Mouse (Mus musculus) gastrocnemius, postnatal 14 days (tissue): ENCODE data around the gene Tmem214. TPM values are rescaled to one million over a fixed set of nuclear protein-coding genes. Genes with fewer than 3 reads are reported as not detected.

ENCODE experiments used
- DNase-seq: peaks from one replicate; pipeline ENCODE4 v3.0.0; 2021; ENCODE audit warnings: mixed read lengths
- intact Hi-C: fragments of 180-260 bp; cut with DNase I; formaldehyde crosslinking; loops from one replicate; pipeline ENCODE4 v1.15.1; 2025; ENCODE audit warnings: low total_unique reads
- total RNA-seq, 2 experiments: library from RNA; stranded (reverse); gene quantifications; 2 replicates each; pipeline ENCODE4 v1.2.3; 2021

Gene Tmem214
- total RNA-seq, 2 experiments from 2014 or later: 33.5 to 37.4 TPM

- no peak for DNase-seq
- intact Hi-C loops: loop anchor here (5.0 kb wide), 1 partner anchor 103 kb away; no protein-coding TSS in a partner anchor
Measured at GRCm38 (mm10) chr5:30909863-30910262, 42.1 kb downstream of the Tmem214 start.

GRCm38 (mm10) chr5:30910481-30910880 lies 42.7 kb downstream of the Tmem214 start:
- DNase-seq: no peak
- intact Hi-C loops: loop anchor here (5.0 kb wide), 1 partner anchor 103 kb away; no protein-coding TSS in a partner anchor

DNA sequence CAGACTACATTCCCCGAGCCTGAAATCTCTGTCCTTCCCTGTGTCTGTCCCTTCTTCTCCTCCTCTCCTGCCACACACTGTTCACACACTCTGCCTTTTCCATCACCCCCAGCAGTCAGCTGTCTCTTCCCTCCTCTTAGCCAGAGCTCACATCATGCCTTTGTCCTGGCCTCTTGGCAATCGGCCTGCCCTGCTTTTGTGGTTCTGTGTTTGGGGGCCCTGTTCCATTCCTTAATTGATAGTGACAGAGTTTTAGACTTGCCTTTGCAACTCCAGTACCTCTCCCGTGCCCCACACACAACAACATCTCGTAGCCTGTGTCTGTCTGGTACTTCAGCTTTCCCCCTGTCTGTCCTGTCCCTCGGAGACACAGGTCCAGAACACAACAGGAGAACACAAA lies 44.3 kb downstream of the Tmem214 start:
- intact Hi-C loops: loop anchor here (5.0 kb wide), 1 partner anchor 105 kb away; no protein-coding TSS in a partner anchor
- DNase-seq: no peak

- intact Hi-C loops: loop anchor here (5.0 kb wide), 1 partner anchor 106 kb away; no protein-coding TSS in a partner anchor
- DNase-seq: peak; percentile 87
Measured at GRCm38 (mm10) chr5:30913060-30913841, 45.4 kb downstream of the Tmem214 start, which contains the start of gene Emilin1. Gene Emilin1 (plus strand): TSS chr5:30913402.

GRCm38 (mm10) chr5:30914101-30914635 lies 46.4 kb downstream of the Tmem214 start:
- intact Hi-C loops: loop anchor here (5.0 kb wide), 1 partner anchor 107 kb away; no protein-coding TSS in a partner anchor

DNA sequence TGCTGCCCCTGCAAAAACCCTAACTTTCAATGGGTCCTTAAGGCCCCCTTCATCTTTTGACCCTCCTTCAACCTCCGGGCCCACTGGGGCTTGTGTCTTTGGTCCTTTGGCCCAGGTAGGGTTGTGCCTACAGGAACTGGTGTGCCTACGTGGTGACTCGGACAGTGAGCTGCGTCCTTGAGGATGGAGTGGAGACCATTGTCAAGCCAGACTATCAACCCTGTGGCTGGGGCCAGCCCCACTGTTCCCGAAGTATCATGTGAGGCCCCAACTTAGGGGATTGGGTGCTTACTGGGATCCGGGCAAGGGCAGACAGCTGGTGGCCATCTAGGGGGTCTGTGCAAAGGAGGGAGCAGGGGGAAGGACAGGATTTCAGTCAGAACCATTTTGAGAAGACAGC lies 47.0 kb downstream of the Tmem214 start:
- DNase-seq: no peak
- intact Hi-C loops: loop anchor here (5.0 kb wide), 2 partner anchors 38 to 108 kb away; no protein-coding TSS in a partner anchor

More at GRCm38 (mm10) chr5:30914101-30914635, 46.4 kb downstream of the Tmem214 start:
- DNase-seq: no peak

DNA sequence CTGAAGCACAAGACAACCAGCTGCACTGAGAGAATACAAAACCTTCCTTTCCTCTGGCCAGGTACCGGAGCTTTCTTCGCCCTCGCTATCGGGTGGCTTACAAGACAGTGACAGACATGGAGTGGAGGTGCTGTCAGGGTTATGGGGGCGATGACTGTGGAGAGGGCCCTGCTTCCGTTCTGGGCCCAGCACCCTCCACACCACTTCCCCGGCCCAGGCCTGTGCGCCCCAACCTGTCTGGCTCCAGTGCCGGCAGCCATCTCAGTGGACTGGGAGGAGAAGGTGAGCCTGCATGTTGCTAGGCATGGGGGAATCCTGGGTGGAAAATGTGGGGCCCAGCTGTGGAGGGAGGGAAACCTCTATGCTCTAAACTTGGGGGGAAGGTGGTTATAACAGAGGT lies 47.6 kb downstream of the Tmem214 start:
- intact Hi-C loops: loop anchor here (5.0 kb wide), 1 partner anchor 38 kb away; no protein-coding TSS in a partner anchor
- DNase-seq: no peak

GRCm38 (mm10) chr5:30915974-30916433 lies 48.2 kb downstream of the Tmem214 start:
- intact Hi-C loops: loop anchor here (5.0 kb wide), 1 partner anchor 39 kb away; no protein-coding TSS in a partner anchor
- peak; percentile 88 for DNase-seq

GRCm38 (mm10) chr5:30916841-30917240 lies 49.0 kb downstream of the Tmem214 start:
- no peak for DNase-seq
- intact Hi-C loops: loop anchor here (5.0 kb wide), 1 partner anchor 40 kb away; no protein-coding TSS in a partner anchor

DNA sequence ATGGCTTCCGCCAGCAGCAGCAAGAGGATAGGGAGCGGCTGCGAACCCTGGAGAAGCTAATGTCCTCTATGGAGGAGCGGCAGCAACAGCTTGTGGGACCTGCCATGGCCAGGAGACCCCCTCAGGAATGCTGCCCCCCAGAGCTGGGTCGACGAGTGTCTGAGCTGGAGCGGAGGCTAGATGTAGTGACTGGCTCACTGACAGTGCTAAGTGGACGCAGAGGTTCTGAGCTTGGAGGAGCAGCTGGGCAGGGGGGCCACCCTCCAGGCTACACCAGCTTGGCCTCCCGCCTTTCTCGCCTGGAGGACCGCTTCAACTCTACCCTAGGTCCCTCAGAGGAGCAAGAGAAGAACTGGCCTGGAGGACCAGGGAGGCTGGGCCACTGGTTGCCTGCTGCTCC lies 49.5 kb downstream of the Tmem214 start:
- intact Hi-C loops: loop anchor here (5.0 kb wide), 1 partner anchor 40 kb away; no protein-coding TSS in a partner anchor
- DNase-seq: no peak

GRCm38 (mm10) chr5:30917891-30918670 lies 50.3 kb downstream of the Tmem214 start:
- intact Hi-C loops: loop anchor here (5.0 kb wide), 1 partner anchor 41 kb away; no protein-coding TSS in a partner anchor
- DNase-seq: no peak

- no peak for DNase-seq
- intact Hi-C loops: loop anchor here (5.0 kb wide), 1 partner anchor 41 kb away; no protein-coding TSS in a partner anchor
Measured at GRCm38 (mm10) chr5:30918691-30919090, 50.9 kb downstream of the Tmem214 start.

GRCm38 (mm10) chr5:30919831-30920614 lies 52.2 kb downstream of the Tmem214 start:
- no peak for DNase-seq
- intact Hi-C loops: loop anchor here (5.0 kb wide), 1 partner anchor 43 kb away; no protein-coding TSS in a partner anchor

DNA sequence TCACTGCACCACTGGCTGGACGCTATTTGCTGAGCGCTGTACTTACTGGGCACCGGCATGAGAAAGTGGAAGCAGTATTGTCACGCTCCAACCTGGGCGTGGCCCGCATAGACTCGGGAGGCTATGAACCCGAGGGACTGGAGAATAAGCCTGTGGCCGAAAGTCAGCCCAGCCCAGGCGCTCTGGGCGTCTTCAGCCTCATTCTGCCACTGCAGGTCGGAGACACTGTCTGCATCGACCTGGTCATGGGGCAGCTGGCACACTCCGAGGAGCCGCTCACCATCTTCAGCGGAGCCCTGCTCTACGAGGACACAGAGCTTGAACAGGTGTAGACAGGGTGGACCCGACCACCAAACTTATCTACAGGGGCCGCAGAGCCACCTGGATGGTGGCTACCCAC lies 52.8 kb downstream of the Tmem214 start:
- no peak for DNase-seq
- intact Hi-C loops: no loop called here

DNA sequence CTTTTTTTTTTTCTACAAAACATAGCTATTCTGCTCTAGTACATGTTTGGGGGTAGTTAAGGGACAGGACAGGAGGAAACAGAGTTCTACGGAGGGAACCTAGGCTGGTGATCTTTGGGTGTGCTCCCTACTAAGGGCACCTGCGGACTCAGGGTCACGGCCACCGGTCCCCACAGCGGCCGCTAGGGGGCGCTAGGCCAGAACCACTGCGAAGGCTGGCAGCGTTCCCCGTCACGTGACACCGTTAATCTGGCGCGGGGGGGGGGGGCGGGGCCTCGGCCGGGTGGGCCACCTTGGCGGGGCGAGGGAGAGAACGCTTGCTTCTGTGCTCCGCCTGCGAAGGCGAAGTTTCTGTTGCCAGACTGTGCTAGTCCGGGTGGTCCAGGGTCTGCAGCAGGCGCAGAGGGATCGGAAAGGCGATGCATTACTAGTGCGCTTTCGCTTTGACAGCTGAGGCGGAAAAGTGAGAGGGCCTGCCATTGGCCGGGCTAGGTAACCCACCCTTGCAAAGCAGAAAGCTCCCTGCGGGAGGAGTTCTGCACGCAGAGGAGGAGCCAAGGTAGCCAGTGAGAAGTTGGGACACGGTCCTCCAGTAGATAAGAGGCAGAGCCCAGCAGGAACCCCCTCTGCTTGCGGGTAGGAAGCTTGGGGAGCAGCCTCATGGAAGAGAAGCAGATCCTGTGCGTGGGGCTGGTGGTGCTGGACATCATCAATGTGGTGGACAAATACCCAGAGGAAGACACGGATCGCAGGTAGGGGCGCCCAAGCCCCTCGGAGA lies 53.6 kb downstream of the Tmem214 start, which contains the start of gene Khk:
Gene Khk, plus strand, starts transcription at position 176 of the 778 bp plus-strand sequence.
- intact Hi-C loops: no loop called here
- DNase-seq: peak; percentile 91

GRCm38 (mm10) chr5:30922581-30923041 lies 54.8 kb downstream of the Tmem214 start:
- DNase-seq: no peak
- intact Hi-C loops: no loop called here

GRCm38 (mm10) chr5:30923119-30923518 lies 55.3 kb downstream of the Tmem214 start:
- intact Hi-C loops: no loop called here
- no peak for DNase-seq
